Mouse (Mus musculus) layer of hippocampus, postnatal 10 days (tissue): ENCODE measurements at regions not wholly inside any gene's neighbourhood (a gene's known extent, or its start where the extent isn't known, plus 50 kb on each side); places are given as distances from the start of the nearest gene placed in this dataset.
A peak's percentile ranks its signal among the peaks of the same experiment; 100 is the strongest.
"Not testable (repeated sequence)": the region's sequence is repeated elsewhere in the genome, so short reads cannot be mapped to it uniquely, and the experiment has no call there.

Experiments
- DNase-seq, 2 experiments: peaks; one replicate each; pipeline ENCODE4 v3.0.0; 2021; ENCODE audit warnings: low spot score in 2 of 2

GRCm38 (mm10) chr13:50906431-50906830 lies 194.2 kb upstream of the Spin1 start:
- DNase-seq, result not testable (repeated sequence)

- no peak for DNase-seq
Measured at GRCm38 (mm10) chr13:50906910-50907309, 193.8 kb upstream of the Spin1 start.

GRCm38 (mm10) chr13:50912776-50913175 lies 187.9 kb upstream of the Spin1 start:
- not testable (repeated sequence) for DNase-seq

GRCm38 (mm10) chr13:50934017-50934416 lies 166.7 kb upstream of the Spin1 start:
- not testable (repeated sequence) for DNase-seq

GRCm38 (mm10) chr13:50942561-50942960 lies 158.1 kb upstream of the Spin1 start:
- no peak for DNase-seq

- peak; percentile 90 to 93 for DNase-seq
Measured at GRCm38 (mm10) chr13:50949545-50950226, 151.0 kb upstream of the Spin1 start.

GRCm38 (mm10) chr13:50954671-50955070 lies 146.0 kb upstream of the Spin1 start:
- DNase-seq, result no peak

GRCm38 (mm10) chr13:50958051-50958883 lies 142.4 kb upstream of the Spin1 start:
- no peak for DNase-seq

GRCm38 (mm10) chr13:50960909-50961308 lies 139.8 kb upstream of the Spin1 start:
- no peak for DNase-seq

- DNase-seq, result no peak
Measured at GRCm38 (mm10) chr13:50964070-50964469, 136.6 kb upstream of the Spin1 start.

- not testable (repeated sequence) for DNase-seq
Measured at GRCm38 (mm10) chr13:50965041-50965440, 135.6 kb upstream of the Spin1 start.

- no peak for DNase-seq
Measured at GRCm38 (mm10) chr13:50965678-50966077, 135.0 kb upstream of the Spin1 start.

GRCm38 (mm10) chr13:50966826-50967225 lies 133.9 kb upstream of the Spin1 start:
- no peak for DNase-seq

- no peak for DNase-seq
Measured at GRCm38 (mm10) chr13:50973379-50973778, 127.3 kb upstream of the Spin1 start.

- no peak for DNase-seq
Measured at GRCm38 (mm10) chr13:50975306-50975920, 125.3 kb upstream of the Spin1 start.

- DNase-seq, result no peak
Measured at GRCm38 (mm10) chr13:50982005-50982404, 118.7 kb upstream of the Spin1 start.

GRCm38 (mm10) chr13:50982990-50983389 lies 117.7 kb upstream of the Spin1 start:
- DNase-seq, result no peak

GRCm38 (mm10) chr13:50991726-50992432 lies 108.8 kb upstream of the Spin1 start:
- no peak for DNase-seq

GRCm38 (mm10) chr13:50999738-51000137 lies 100.9 kb upstream of the Spin1 start:
- no peak for DNase-seq

- no peak for DNase-seq
Measured at GRCm38 (mm10) chr13:51004827-51005226, 95.9 kb upstream of the Spin1 start.

GRCm38 (mm10) chr13:51010736-51011135 lies 89.9 kb upstream of the Spin1 start:
- DNase-seq, result no peak
